Mouse (Mus musculus) lung, adult 2 months (tissue): Measurements from ENCODE around the gene Il6ra.

Source experiments
- CTCF ChIP-seq: fragments of 200-500 bp; IDR thresholded peaks from 2 replicates; pipeline ENCODE4 v1.5.1; 2011; ENCODE audit warnings: mild to moderate bottlenecking, low read length, control low read depth; ENCODE audit not compliant: insufficient read depth
- POLR2A ChIP-seq: fragments of 200-500 bp; IDR thresholded peaks from 2 replicates; pipeline ENCODE4 v1.6.1; 2011; ENCODE audit warnings: low read depth, mild to moderate bottlenecking, control low read depth, low read length, borderline replicate concordance; ENCODE audit errors: extremely low read depth

DNA sequence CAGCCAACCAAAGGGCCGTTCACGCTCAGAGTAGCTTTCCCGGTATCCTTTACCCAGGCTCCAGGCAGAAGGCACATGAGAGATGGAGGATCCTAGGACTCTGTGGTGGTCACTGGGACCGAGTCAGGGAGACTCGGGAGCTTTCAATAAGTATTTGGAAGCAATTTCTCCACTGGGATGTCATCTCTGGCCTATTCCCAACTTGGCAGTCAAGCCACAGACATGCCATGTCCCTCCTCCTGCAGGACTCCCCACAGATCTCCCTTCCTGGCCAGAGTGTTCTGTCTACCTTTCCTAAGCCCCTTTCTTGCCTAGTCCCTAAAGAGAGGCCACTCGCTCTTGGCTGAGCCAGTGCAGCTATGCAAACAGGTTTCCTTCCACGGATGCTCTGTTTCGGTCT lies 35.9 kb downstream of the Il6ra start:
- TF ChIP-seq POLR2A (no peak), CTCF (no peak)
